Mouse (Mus musculus) myocyte (in vitro differentiated cells): Measurements from ENCODE around the gene Macrod1.

Experiments used
- E2F4 ChIP-seq: IDR thresholded peaks from one replicate; pipeline ENCODE4 v1.6.1; 2011; ENCODE audit warnings: mild to moderate bottlenecking, control low read depth, moderate library complexity; ENCODE audit not compliant: insufficient read depth
- MAX ChIP-seq: IDR thresholded peaks from one replicate; pipeline ENCODE4 v1.6.1; 2011; ENCODE audit warnings: low read depth, mild to moderate bottlenecking, control low read depth
- MYOD1 ChIP-seq, 3 experiments: IDR thresholded peaks; one replicate each; pipeline ENCODE4 v1.6.1; 2011; ENCODE audit warnings: control low read depth in 2 of 3, low read depth in 2 of 3, mild to moderate bottlenecking in 2 of 3, moderate library complexity in 1 of 3; ENCODE audit not compliant: insufficient read length in 2 of 3, control insufficient read depth in 1 of 3
- MYOG ChIP-seq, 3 experiments: IDR thresholded peaks; one replicate each; pipeline ENCODE4 v1.6.1; 2011; ENCODE audit warnings: control low read depth in 2 of 3, low read depth in 2 of 3, mild to moderate bottlenecking in 2 of 3; ENCODE audit not compliant: insufficient read length in 2 of 3, control insufficient read depth in 1 of 3, insufficient read depth in 1 of 3
- POLR2A ChIP-seq: IDR thresholded peaks from one replicate; pipeline ENCODE4 v1.6.1; 2011; ENCODE audit warnings: low read depth, mild to moderate bottlenecking, control low read depth, moderate library complexity; ENCODE audit not compliant: insufficient read length
- POLR2AphosphoS2 ChIP-seq: IDR thresholded peaks from one replicate; pipeline ENCODE4 v1.6.1; 2011; ENCODE audit warnings: low read depth, control low read depth; ENCODE audit not compliant: insufficient read length
- TCF12 ChIP-seq: IDR thresholded peaks from one replicate; pipeline ENCODE4 v1.6.1; 2011; ENCODE audit warnings: mild to moderate bottlenecking, control low read depth; ENCODE audit not compliant: poor library complexity, insufficient read depth, severe bottlenecking
- TCF3 ChIP-seq: IDR thresholded peaks from one replicate; pipeline ENCODE4 v1.6.1; 2011; ENCODE audit warnings: low read depth, control low read depth; ENCODE audit not compliant: insufficient read length
- USF1 ChIP-seq: IDR thresholded peaks from one replicate; pipeline ENCODE4 v1.6.1; 2011; ENCODE audit warnings: low read depth, mild to moderate bottlenecking, control low read depth, moderate library complexity

GRCm38 (mm10) chr19:7073997-7074781 is 17.6 kb downstream of the Macrod1 start:
- TF ChIP-seq E2F4 (no peak), POLR2A (no peak), TCF12 (no peak), MAX (no peak), USF1 (no peak), POLR2AphosphoS2 (no peak), MYOG (IDR thresholded peaks at IDR 0.05; ENCODE audit: control insufficient read depth in 1 of 3, insufficient read depth in 1 of 3, insufficient read length in 2 of 3, low read depth in 2 of 3) (peak in 2 of 3 experiments; percentile 13 to 81), TCF3 (peak; percentile 19), MYOD1 (IDR thresholded peaks at IDR 0.05; ENCODE audit: control insufficient read depth in 1 of 3, insufficient read length in 2 of 3, low read depth in 2 of 3) (peak; percentile 43 to 97 (median 94))
